ENCODE assay signal across 23 mouse cellular contexts in genomic region chr1:34732156-34732555, GRCm38 (mm10).
"Had no signal": no experiment of that assay in that cellular context is flagged by ENCODE, and none has a peak within 500 bp of the region (broad histone marks: within the 10 kb centered on the region; RNA-seq: fewer than 3 reads in every experiment).

No protein-coding gene starts in this region.

- ATAC-seq: forebrain, postnatal 0 days; hindbrain, postnatal 0 days; intestine, embryonic 16.5 days had no signal

- DNase-seq: forebrain, postnatal 0 days; gastrocnemius, postnatal 14 days; gastrocnemius, postnatal 36 days; heart, adult 18-20 months; heart, postnatal 10 days; heart, postnatal 36 days; kidney, adult 11 months; kidney, adult 2 months; kidney, adult 9 months; kidney, postnatal 14 days; kidney, postnatal 36 days; layer of hippocampus, adult 9-11 months; layer of hippocampus, postnatal 36 days; left cerebral cortex, postnatal 4 days had no signal

- H3K27me3 ChIP-seq: heart, embryonic 12.5 days; hindbrain, embryonic 12.5 days; kidney, embryonic 15.5 days; limb, embryonic 13.5 days; limb, embryonic 15.5 days had no signal

- H3K9me3 ChIP-seq: heart, embryonic 10.5 days; heart, embryonic 12.5 days; hindbrain, embryonic 12.5 days; kidney, embryonic 15.5 days; limb, embryonic 13.5 days; limb, embryonic 15.5 days had no signal

- H3K27ac ChIP-seq: heart, embryonic 10.5 days; hindbrain, embryonic 12.5 days; hindbrain, postnatal 0 days; kidney, embryonic 15.5 days; kidney, postnatal 0 days; limb, embryonic 13.5 days; limb, embryonic 15.5 days had no signal

- H3K36me3 ChIP-seq: heart, embryonic 10.5 days; heart, embryonic 12.5 days; hindbrain, embryonic 12.5 days; kidney, embryonic 15.5 days; limb, embryonic 13.5 days; limb, embryonic 15.5 days had no signal

- H3K4me3 ChIP-seq: heart, embryonic 10.5 days; heart, embryonic 12.5 days; hindbrain, embryonic 12.5 days; kidney, embryonic 15.5 days; limb, embryonic 13.5 days; limb, embryonic 15.5 days had no signal

- H3K4me1 ChIP-seq: hindbrain, embryonic 12.5 days; kidney, embryonic 15.5 days; limb, embryonic 15.5 days had no signal

- H3K9ac ChIP-seq: forebrain, postnatal 0 days; heart, embryonic 12.5 days; hindbrain, embryonic 12.5 days; kidney, embryonic 15.5 days; limb, embryonic 13.5 days; limb, embryonic 15.5 days had no signal

- H3K4me2 ChIP-seq: heart, embryonic 12.5 days; hindbrain, embryonic 12.5 days; kidney, embryonic 15.5 days; limb, embryonic 13.5 days; limb, embryonic 15.5 days had no signal
